Mouse (Mus musculus): ENCODE data around the gene Csad. TPM values are rescaled to one million over a fixed set of nuclear protein-coding genes. Genes with fewer than 3 reads are reported as not detected.
A peak's percentile ranks its signal among the peaks of the same experiment; 100 is the strongest.

Gene Csad
- polyA plus RNA-seq (2015; fragmentation: Nextera tagmentation; extraction: Ambion mirVana) = 63.3 and 64.3 TPM in 2 replicates

- ATAC-seq (ENCODE audit: insufficient read depth, low FRiP score, low read depth) = no peak
- peaks cover 32% of the 10 kb centered on the region for H3K4me1 ChIP-seq
- H3K27ac ChIP-seq = peak within 1 kb of the TSS; percentile 98
- peak within 1 kb of the TSS; percentile 68 for H3K4me3 ChIP-seq (replicated peaks)
- peak within 1 kb of the TSS; percentile 83 for H3K9ac ChIP-seq
- H3K4me2 ChIP-seq = peak within 1 kb of the TSS; percentile 60
- peaks cover 35% of the 10 kb centered on the region for H3K36me3 ChIP-seq
- H3K9me3 ChIP-seq = no peaks in the 10 kb centered on the region
- 49% methylated on average over 19 of the region's 19 CpGs for WGBS
- no peaks in the 10 kb centered on the region for H3K27me3 ChIP-seq (replicated peaks)
Measured at GRCm38 (mm10) chr15:102204674-102205505, at the start of gene Csad. Gene Csad, minus strand, starts transcription at chr15:102204724.

GRCm38 (mm10) chr15:102250521-102250920 lies 46.0 kb upstream of the Csad start:
- ATAC-seq (ENCODE audit: insufficient read depth, low FRiP score, low read depth) = no peak
- no peaks in the 10 kb centered on the region for H3K27me3 ChIP-seq (replicated peaks)
- peak overlapping the region; percentile 100 for H3K27ac ChIP-seq
- H3K36me3 ChIP-seq = no peaks in the 10 kb centered on the region
- no peaks in the 10 kb centered on the region for H3K9me3 ChIP-seq
- peaks cover 28% of the 10 kb centered on the region for H3K4me1 ChIP-seq
- 63% methylated on average over 5 of the region's 5 CpGs for WGBS
- H3K4me3 ChIP-seq (replicated peaks) = no peak overlapping the region
- H3K4me2 ChIP-seq = no peak overlapping the region; the same call in 1 of the 2 replicates
- no peak overlapping the region for H3K9ac ChIP-seq

GRCm38 (mm10) chr15:102249967-102250366 lies 45.4 kb upstream of the Csad start:
- Histone ChIP-seq H3K4me2 (peak overlapping the region; percentile 92; the same call in 1 of the 2 replicates), H3K4me1 (peaks cover 33% of the 10 kb centered on the region), H3K27ac (peak overlapping the region; percentile 100), H3K27me3 (replicated peaks) (no peaks in the 10 kb centered on the region), H3K4me3 (replicated peaks) (peak overlapping the region; percentile 25; the same call in 1 of the 2 replicates), H3K36me3 (no peaks in the 10 kb centered on the region), H3K9me3 (no peaks in the 10 kb centered on the region), H3K9ac (no peak overlapping the region)
- no peak for ATAC-seq (ENCODE audit: insufficient read depth, low FRiP score, low read depth)
- 49% methylated on average over 9 of the region's 9 CpGs for WGBS

DNA sequence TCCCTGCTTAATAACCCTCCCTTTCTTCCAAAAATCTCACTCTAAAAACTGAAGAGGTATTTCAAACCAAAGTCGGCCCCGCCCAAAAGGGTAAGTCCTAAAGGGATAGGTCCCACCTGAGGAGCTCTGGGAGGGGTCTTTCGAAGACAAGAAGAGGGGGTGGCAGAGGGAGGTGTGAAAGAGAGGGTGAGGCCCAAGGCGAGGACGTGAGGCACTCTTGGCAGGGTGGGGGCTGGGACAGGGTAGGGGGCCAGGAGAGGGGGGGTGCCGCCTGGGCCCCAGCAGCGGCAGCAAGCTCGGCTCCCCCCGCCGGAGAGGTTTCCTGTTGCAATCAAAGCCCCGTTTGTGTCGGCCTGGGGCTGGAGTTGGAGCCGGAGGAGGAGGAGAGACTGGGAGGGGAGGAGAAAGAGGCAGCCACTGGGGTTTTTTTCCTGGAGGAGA lies 44.7 kb upstream of the Csad start:
- H3K4me2 ChIP-seq = peak overlapping the region; percentile 92
- peaks cover 38% of the 10 kb centered on the region for H3K4me1 ChIP-seq
- H3K9ac ChIP-seq = no peak overlapping the region

DNA sequence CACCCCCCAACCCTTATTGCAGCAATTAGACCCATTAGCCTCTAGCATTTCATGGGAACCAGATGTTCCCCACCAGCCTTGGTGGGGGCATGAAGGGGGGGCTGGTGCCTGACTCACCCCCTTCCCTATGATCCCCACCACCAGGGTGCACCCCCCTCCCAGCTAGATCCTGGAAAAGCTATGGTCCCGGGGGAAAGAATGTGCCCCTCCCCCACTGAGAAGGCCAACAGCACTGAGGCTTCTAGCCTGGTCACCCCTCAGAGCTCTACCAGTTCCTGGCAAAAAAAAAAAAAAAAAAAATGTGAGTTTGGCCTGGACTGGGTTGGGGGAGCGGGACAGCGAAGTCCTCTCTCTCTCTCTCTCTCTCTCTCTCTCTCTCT lies 44.3 kb upstream of the Csad start:
- no peaks in the 10 kb centered on the region for H3K9me3 ChIP-seq
- no peaks in the 10 kb centered on the region for H3K36me3 ChIP-seq
- H3K4me3 ChIP-seq (replicated peaks) = peak overlapping the region; percentile 14
- peak overlapping the region; percentile 92 for H3K4me2 ChIP-seq
- H3K27me3 ChIP-seq (replicated peaks) = no peaks in the 10 kb centered on the region
- peak overlapping the region; percentile 100 for H3K27ac ChIP-seq
- peaks cover 43% of the 10 kb centered on the region for H3K4me1 ChIP-seq
- no peak for ATAC-seq (ENCODE audit: insufficient read depth, low FRiP score, low read depth)
- H3K9ac ChIP-seq = 0 out of 2 replicates have a peak overlapping the region, but pooled peaks have one; percentile 19
- WGBS = 9% methylated on average over 3 of the region's 3 CpGs

More for the DNA sequence above, 44.7 kb upstream of the Csad start:
- H3K36me3 ChIP-seq = no peaks in the 10 kb centered on the region
- peak overlapping the region; percentile 25 for H3K4me3 ChIP-seq (replicated peaks)
- WGBS = 4% methylated on average over 13 of the region's 13 CpGs
- H3K27me3 ChIP-seq (replicated peaks) = no peaks in the 10 kb centered on the region
- ATAC-seq (ENCODE audit: insufficient read depth, low FRiP score, low read depth) = no peak
- no peaks in the 10 kb centered on the region for H3K9me3 ChIP-seq
- peak overlapping the region; percentile 100 for H3K27ac ChIP-seq

DNA sequence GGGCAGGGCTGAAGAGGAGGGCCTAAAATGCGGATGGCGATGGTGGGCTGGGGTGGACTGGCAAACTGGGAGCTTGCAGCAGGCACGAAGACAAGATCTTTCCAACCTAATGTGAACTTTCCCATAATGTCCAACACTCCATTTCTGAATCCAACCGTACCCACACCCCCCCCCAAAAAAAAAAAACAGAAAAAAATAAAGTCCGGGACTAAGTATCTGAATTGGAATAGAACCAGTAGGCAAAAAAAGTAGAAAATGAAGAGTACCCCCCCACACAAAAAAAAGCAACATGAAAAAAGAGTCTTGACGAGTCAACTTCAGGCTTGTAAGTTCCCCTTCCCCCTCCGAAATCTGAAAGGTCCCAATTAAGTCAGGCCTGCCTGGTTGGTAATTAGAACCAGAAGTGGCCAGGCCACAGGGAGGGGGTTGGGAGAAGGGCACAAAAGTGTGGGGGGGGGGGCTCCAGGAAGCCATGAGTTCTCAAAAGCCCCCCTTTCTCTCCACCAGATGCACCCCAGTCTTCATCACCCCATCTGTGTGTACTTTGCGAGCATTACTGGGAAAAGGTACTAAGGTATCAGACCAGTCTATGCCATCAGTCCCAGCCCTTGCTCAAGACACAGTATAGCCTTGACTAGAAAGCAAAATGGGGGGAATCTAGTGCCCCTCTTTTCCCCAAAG lies 43.7 kb upstream of the Csad start:
- H3K4me3 ChIP-seq (replicated peaks) = peak overlapping the region; percentile 64
- H3K36me3 ChIP-seq = no peaks in the 10 kb centered on the region
- H3K27ac ChIP-seq = peak overlapping the region; percentile 100
- peak overlapping the region; percentile 92 for H3K4me2 ChIP-seq
- no peaks in the 10 kb centered on the region for H3K27me3 ChIP-seq (replicated peaks)
- peaks cover 48% of the 10 kb centered on the region for H3K4me1 ChIP-seq
- WGBS = 9% methylated on average over 8 of the region's 8 CpGs
- peak overlapping the region; percentile 39; the same call in 1 of the 2 replicates for H3K9ac ChIP-seq
- H3K9me3 ChIP-seq = no peaks in the 10 kb centered on the region
- ATAC-seq (ENCODE audit: insufficient read depth, low FRiP score, low read depth) = no peak

GRCm38 (mm10) chr15:102247252-102248130 lies 43.0 kb upstream of the Csad start:
- peaks cover 56% of the 10 kb centered on the region for H3K4me1 ChIP-seq
- H3K9ac ChIP-seq = peak overlapping the region; percentile 39
- ATAC-seq (ENCODE audit: insufficient read depth, low FRiP score, low read depth) = peak; percentile 51
- H3K27ac ChIP-seq = peak overlapping the region; percentile 100
- H3K9me3 ChIP-seq = no peaks in the 10 kb centered on the region
- peak overlapping the region; percentile 92 for H3K4me2 ChIP-seq
- peak overlapping the region; percentile 64 for H3K4me3 ChIP-seq (replicated peaks)
- no peaks in the 10 kb centered on the region for H3K27me3 ChIP-seq (replicated peaks)
- WGBS = under 1% methylated on average over 57 of the region's 65 CpGs
- H3K36me3 ChIP-seq = no peaks in the 10 kb centered on the region

DNA sequence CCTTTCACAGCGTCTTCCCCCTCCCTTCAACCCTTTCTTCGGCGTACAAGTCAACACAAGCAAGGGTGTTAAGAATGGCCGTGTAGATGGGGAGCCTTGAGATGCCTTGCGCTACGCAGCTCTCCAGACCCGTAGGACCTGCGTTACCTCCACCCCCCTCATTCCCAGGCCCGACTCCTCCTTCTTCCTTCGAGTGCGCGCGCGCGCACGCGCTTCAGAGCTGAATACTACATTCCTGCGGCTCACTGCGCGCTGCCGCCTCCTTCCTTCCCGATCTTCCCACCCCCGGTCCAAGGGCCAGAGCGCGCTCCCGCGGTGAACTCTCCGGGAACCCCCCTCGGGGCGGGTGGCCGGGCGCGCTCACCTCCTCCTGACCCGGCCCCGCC lies 42.3 kb upstream of the Csad start:
- Histone ChIP-seq H3K27ac (peak overlapping the region; percentile 100), H3K4me1 (peaks cover 57% of the 10 kb centered on the region), H3K9me3 (no peaks in the 10 kb centered on the region), H3K4me3 (replicated peaks) (peak overlapping the region; percentile 64), H3K27me3 (replicated peaks) (no peaks in the 10 kb centered on the region), H3K9ac (0 out of 2 replicates have a peak overlapping the region, but pooled peaks have one; percentile 65), H3K4me2 (peak overlapping the region; percentile 92), H3K36me3 (0 out of 2 replicates have a peak, but pooled peaks cover under 1% of the 10 kb centered on the region)
- ATAC-seq (ENCODE audit: insufficient read depth, low FRiP score, low read depth) = peak; percentile 76
- under 1% methylated on average over 32 of the region's 35 CpGs for WGBS

- WGBS = under 1% methylated on average over 41 of the region's 44 CpGs
- Histone ChIP-seq H3K9me3 (no peaks in the 10 kb centered on the region), H3K27me3 (replicated peaks) (no peaks in the 10 kb centered on the region), H3K9ac (peak overlapping the region; percentile 65), H3K4me3 (replicated peaks) (peak overlapping the region; percentile 64), H3K4me1 (peaks cover 57% of the 10 kb centered on the region), H3K36me3 (0 out of 2 replicates have a peak, but pooled peaks cover 3% of the 10 kb centered on the region), H3K27ac (peak overlapping the region; percentile 100), H3K4me2 (peak overlapping the region; percentile 92)
- ATAC-seq (ENCODE audit: insufficient read depth, low FRiP score, low read depth) = peak; percentile 56
Measured at GRCm38 (mm10) chr15:102245891-102246741, 41.6 kb upstream of the Csad start.

DNA sequence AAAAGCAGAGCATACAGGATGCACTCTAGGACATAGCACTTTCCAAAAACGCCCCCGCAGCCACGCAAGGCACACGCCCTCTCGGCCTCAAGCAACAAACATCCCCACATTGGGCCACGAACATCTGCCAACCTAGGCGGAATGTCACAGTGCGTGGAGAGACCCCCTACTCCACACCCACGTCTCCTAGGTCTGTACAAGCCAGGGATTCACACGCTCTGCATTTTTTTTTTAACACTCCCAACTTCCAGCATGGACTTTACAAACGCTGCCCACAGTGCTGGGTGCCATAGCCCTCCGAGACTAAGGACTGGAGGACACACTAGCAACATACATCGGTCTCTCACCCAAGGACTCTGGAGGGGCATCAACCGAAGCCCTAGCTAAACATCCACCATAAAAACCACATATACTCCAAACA lies 40.9 kb upstream of the Csad start:
- no peaks in the 10 kb centered on the region for H3K27me3 ChIP-seq (replicated peaks)
- H3K36me3 ChIP-seq = 0 out of 2 replicates have a peak, but pooled peaks cover 3% of the 10 kb centered on the region
- H3K4me2 ChIP-seq = peak overlapping the region; percentile 92
- WGBS = 4% methylated on average over 14 of the region's 14 CpGs
- no peaks in the 10 kb centered on the region for H3K9me3 ChIP-seq
- no peak for ATAC-seq (ENCODE audit: insufficient read depth, low FRiP score, low read depth)
- H3K4me1 ChIP-seq = peaks cover 54% of the 10 kb centered on the region
- H3K27ac ChIP-seq = peak overlapping the region; percentile 100
- H3K9ac ChIP-seq = peak overlapping the region; percentile 65
- peak overlapping the region; percentile 64 for H3K4me3 ChIP-seq (replicated peaks)
